Mouse (Mus musculus): Measurements from ENCODE around the gene Ccdc102a. TPM values are rescaled to one million over a fixed set of nuclear protein-coding genes. Genes with fewer than 3 reads are reported as not detected.
A peak's percentile ranks its signal among the peaks of the same experiment; 100 is the strongest.

Ccdc102a gene
- polyA plus RNA-seq, 2 experiments: 52.9 to 60.7 TPM

GRCm38 (mm10) chr8:94962201-94962600 is 44.3 kb upstream of the Ccdc102a start:
- no peaks in the 10 kb centered on the region for H3K27me3 ChIP-seq (ENCODE audit: control insufficient read depth, insufficient read depth, low read length)
- H3K36me3 ChIP-seq (ENCODE audit: control insufficient read depth, insufficient read depth, low read length): no peaks in the 10 kb centered on the region
- TF ChIP-seq POLR2A (IDR thresholded peaks at IDR 0.05; ENCODE audit: borderline replicate concordance, extremely low read depth, insufficient read depth, insufficient read length): no peak
- H3K4me1 ChIP-seq (ENCODE audit: control insufficient read depth, insufficient read depth, low read length): 0 out of 2 replicates have a peak, but pooled peaks cover 5% of the 10 kb centered on the region
- H3K4me3 ChIP-seq (replicated peaks; ENCODE audit: low read length): no peak overlapping the region
- H3K27ac ChIP-seq (replicated peaks; ENCODE audit: low read depth, low read length): no peak overlapping the region
- ATAC-seq (ENCODE audit: low FRiP score, low read depth) (no peak), DNase-seq (ENCODE audit: low spot score) (no peak)
- no peaks in the 10 kb centered on the region for H3K9me3 ChIP-seq (ENCODE audit: control insufficient read depth, low read length)
- no peak overlapping the region for H3K9ac ChIP-seq (ENCODE audit: low read depth, low read length, severe bottlenecking)
- H3K4me2 ChIP-seq (replicated peaks; ENCODE audit: low read depth, low read length, severe bottlenecking): no peak overlapping the region
- WGBS: 80% methylated on average over 1 of the region's 1 CpGs

- DNase-seq (ENCODE audit: low spot score): no peak
- no peaks in the 10 kb centered on the region for H3K9me3 ChIP-seq (ENCODE audit: control insufficient read depth, low read length)
These were observed 38.2 kb upstream of the Ccdc102a start for GRCm38 (mm10) chr8:94956078-94956574.

DNA sequence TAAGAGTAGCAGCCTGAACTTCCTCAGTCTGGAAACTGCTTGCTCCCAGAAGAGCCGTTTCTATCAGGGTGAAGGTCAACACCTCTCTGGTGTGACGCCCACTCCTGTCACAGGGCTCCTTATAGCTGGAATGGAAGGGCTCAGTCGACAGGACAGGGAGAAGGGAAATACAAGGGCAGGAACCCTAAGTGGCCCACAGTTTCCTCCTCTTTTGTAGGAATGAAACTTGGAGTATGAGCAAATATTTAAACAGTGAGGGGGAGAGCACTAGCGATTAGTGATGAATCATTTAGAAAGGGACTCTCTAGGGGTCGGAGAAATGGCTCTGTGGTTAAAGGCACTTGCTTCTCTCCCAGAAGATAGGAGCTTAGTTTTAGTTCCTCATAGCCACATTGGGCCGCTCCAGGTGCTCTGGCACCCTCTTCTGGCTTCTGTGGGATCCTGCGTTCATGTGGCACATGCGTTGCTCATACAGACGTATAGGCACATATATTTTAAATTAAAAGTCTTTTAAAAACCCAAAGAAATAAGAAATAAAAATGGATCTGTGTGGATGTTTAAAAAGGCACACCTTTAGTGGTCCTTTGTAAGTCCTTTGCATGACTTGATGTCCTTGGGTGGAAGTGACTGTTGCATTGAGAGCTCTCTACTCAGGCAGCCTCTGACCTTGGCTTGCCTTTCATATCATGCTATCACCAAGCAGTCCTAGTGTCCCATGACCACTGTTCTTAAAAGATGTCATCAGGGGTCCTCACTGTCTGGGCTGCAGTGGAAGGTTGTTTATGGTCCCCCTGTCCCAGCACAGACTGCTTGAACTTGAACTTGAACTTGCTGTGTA is 37.2 kb upstream of the Ccdc102a start:
- DNase-seq (ENCODE audit: low spot score): peak; percentile 42
- no peak for ATAC-seq (ENCODE audit: low FRiP score, low read depth)
- 35% methylated on average over 9 of the region's 9 CpGs for WGBS
- Histone ChIP-seq H3K9me3 (ENCODE audit: control insufficient read depth, low read length) (no peaks in the 10 kb centered on the region), H3K27ac (replicated peaks; ENCODE audit: low read depth, low read length) (no peak overlapping the region), H3K27me3 (ENCODE audit: control insufficient read depth, insufficient read depth, low read length) (no peaks in the 10 kb centered on the region), H3K4me2 (replicated peaks; ENCODE audit: low read depth, low read length, severe bottlenecking) (no peak overlapping the region), H3K9ac (ENCODE audit: low read depth, low read length, severe bottlenecking) (no peak overlapping the region), H3K4me3 (replicated peaks; ENCODE audit: low read length) (no peak overlapping the region), H3K4me1 (ENCODE audit: control insufficient read depth, insufficient read depth, low read length) (0 out of 2 replicates have a peak, but pooled peaks cover 5% of the 10 kb centered on the region), H3K36me3 (ENCODE audit: control insufficient read depth, insufficient read depth, low read length) (no peaks in the 10 kb centered on the region)
- no peak for TF ChIP-seq POLR2A (IDR thresholded peaks at IDR 0.05; ENCODE audit: borderline replicate concordance, extremely low read depth, insufficient read depth, insufficient read length)

More at GRCm38 (mm10) chr8:94956078-94956574, 38.2 kb upstream of the Ccdc102a start:
- TF ChIP-seq POLR2A (IDR thresholded peaks at IDR 0.05; ENCODE audit: borderline replicate concordance, extremely low read depth, insufficient read depth, insufficient read length): no peak
- Histone ChIP-seq H3K4me3 (replicated peaks; ENCODE audit: low read length) (no peak overlapping the region), H3K9ac (ENCODE audit: low read depth, low read length, severe bottlenecking) (no peak overlapping the region), H3K36me3 (ENCODE audit: control insufficient read depth, insufficient read depth, low read length) (no peaks in the 10 kb centered on the region), H3K27me3 (ENCODE audit: control insufficient read depth, insufficient read depth, low read length) (no peaks in the 10 kb centered on the region), H3K4me2 (replicated peaks; ENCODE audit: low read depth, low read length, severe bottlenecking) (no peak overlapping the region), H3K27ac (replicated peaks; ENCODE audit: low read depth, low read length) (no peak overlapping the region), H3K4me1 (ENCODE audit: control insufficient read depth, insufficient read depth, low read length) (0 out of 2 replicates have a peak, but pooled peaks cover 5% of the 10 kb centered on the region)
- no peak for ATAC-seq (ENCODE audit: low FRiP score, low read depth)
- 50% methylated on average over 1 of the region's 1 CpGs for WGBS

- Histone ChIP-seq H3K27ac (replicated peaks; ENCODE audit: low read depth, low read length) (no peak overlapping the region), H3K36me3 (ENCODE audit: control insufficient read depth, insufficient read depth, low read length) (no peaks in the 10 kb centered on the region), H3K9me3 (ENCODE audit: control insufficient read depth, low read length) (no peaks in the 10 kb centered on the region), H3K9ac (ENCODE audit: low read depth, low read length, severe bottlenecking) (no peak overlapping the region), H3K4me2 (replicated peaks; ENCODE audit: low read depth, low read length, severe bottlenecking) (no peak overlapping the region), H3K4me1 (ENCODE audit: control insufficient read depth, insufficient read depth, low read length) (no peaks in the 10 kb centered on the region), H3K27me3 (ENCODE audit: control insufficient read depth, insufficient read depth, low read length) (no peaks in the 10 kb centered on the region), H3K4me3 (replicated peaks; ENCODE audit: low read length) (no peak overlapping the region)
- TF ChIP-seq POLR2A (IDR thresholded peaks at IDR 0.05; ENCODE audit: borderline replicate concordance, extremely low read depth, insufficient read depth, insufficient read length): no peak
- no peak for ATAC-seq (ENCODE audit: low FRiP score, low read depth)
- WGBS: 67% methylated on average over 7 of the region's 7 CpGs
- DNase-seq (ENCODE audit: low spot score): no peak
These were observed 36.5 kb upstream of the Ccdc102a start for GRCm38 (mm10) chr8:94954368-94954737.

DNA sequence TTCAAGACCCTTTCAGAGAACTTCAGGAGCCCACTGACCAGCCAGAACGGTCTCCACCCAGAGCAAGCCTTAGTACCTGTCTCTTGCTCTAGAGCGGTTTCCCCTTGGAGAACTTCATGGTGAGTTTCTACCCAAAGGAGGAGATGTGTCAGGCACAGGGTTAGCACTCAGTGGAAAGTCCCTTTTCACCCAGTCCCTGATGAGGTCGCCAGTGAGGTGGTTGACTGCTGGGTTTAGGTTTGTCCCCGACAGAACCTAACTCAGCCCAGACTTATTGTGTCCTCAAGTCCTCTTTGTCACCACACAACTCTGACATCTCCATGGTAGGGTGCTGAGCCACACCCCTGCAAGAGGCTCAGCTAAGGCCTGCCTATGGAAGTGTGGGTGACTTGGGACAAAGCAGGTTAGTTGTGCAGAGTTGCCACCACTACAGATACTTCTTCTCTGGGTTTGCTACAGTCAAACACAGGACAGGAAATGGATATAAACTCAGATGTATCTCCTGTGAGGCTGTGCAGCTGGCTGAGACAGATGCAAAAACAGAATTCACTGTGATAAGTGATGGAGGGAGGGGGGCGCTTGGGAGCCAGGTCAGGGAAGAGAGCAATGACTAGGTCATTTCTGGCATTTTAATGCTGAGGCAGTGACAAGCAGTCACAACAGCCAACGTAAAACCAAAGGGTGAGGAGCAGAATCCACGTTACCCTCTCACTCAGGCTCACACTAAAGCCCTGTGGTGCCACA is 35.9 kb upstream of the Ccdc102a start:
- no peak for TF ChIP-seq POLR2A (IDR thresholded peaks at IDR 0.05; ENCODE audit: borderline replicate concordance, extremely low read depth, insufficient read depth, insufficient read length)
- H3K9me3 ChIP-seq (ENCODE audit: control insufficient read depth, low read length): no peaks in the 10 kb centered on the region
- WGBS: 72% methylated on average over 7 of the region's 7 CpGs
- no peak overlapping the region for H3K9ac ChIP-seq (ENCODE audit: low read depth, low read length, severe bottlenecking)
- no peaks in the 10 kb centered on the region for H3K36me3 ChIP-seq (ENCODE audit: control insufficient read depth, insufficient read depth, low read length)
- no peak overlapping the region for H3K4me2 ChIP-seq (replicated peaks; ENCODE audit: low read depth, low read length, severe bottlenecking)
- H3K4me1 ChIP-seq (ENCODE audit: control insufficient read depth, insufficient read depth, low read length): no peaks in the 10 kb centered on the region
- DNase-seq (ENCODE audit: low spot score) (no peak), ATAC-seq (ENCODE audit: low FRiP score, low read depth) (no peak)
- no peak overlapping the region for H3K27ac ChIP-seq (replicated peaks; ENCODE audit: low read depth, low read length)
- no peaks in the 10 kb centered on the region for H3K27me3 ChIP-seq (ENCODE audit: control insufficient read depth, insufficient read depth, low read length)
- H3K4me3 ChIP-seq (replicated peaks; ENCODE audit: low read length): no peak overlapping the region

Data from limb, embryonic 14.5 days (tissue).